Mouse (Mus musculus) heart, postnatal 0 days (tissue): ENCODE results near the gene Jmjd1c. TPM values are rescaled to one million over a fixed set of nuclear protein-coding genes. Genes with fewer than 3 reads are reported as not detected.

Experiments used
- ATAC-seq: fragments of 200-750 bp; cut with Nextera tagmentation; 2 replicates; pipeline ENCODE4 v1.8.0; 2017; ENCODE audit warnings: low read depth, moderate number of reproducible peaks, moderate library complexity; ENCODE audit not compliant: insufficient read depth
- DNase-seq: peaks from one replicate; pipeline ENCODE4 v3.0.0-alpha.2; 2016; ENCODE audit warnings: low spot score
- H3K27ac ChIP-seq: fragments of 300-500 bp; sonication (generic); 2 replicates; pipeline ENCODE4 v1.5.1; 2014; ENCODE audit warnings: low read depth, mild to moderate bottlenecking
- H3K27me3 ChIP-seq: fragments of 300-500 bp; sonication (generic); 2 replicates; pipeline ENCODE4 v1.6.1; 2014; ENCODE audit warnings: low read length, mixed read lengths; ENCODE audit not compliant: control insufficient read depth, insufficient read depth
- H3K36me3 ChIP-seq: fragments of 300-500 bp; sonication (generic); replicated peaks from 2 replicates; pipeline ENCODE4 v1.6.1; 2014; ENCODE audit warnings: low read length, mixed read lengths; ENCODE audit not compliant: control insufficient read depth, insufficient read depth
- H3K4me1 ChIP-seq: fragments of 300-500 bp; sonication (generic); 2 replicates; pipeline ENCODE4 v1.6.1; 2014; ENCODE audit warnings: antibody characterized with exemption; ENCODE audit not compliant: control insufficient read depth, insufficient read depth
- H3K4me2 ChIP-seq: fragments of 300-500 bp; sonication (generic); 2 replicates; pipeline ENCODE4 v1.6.1; 2014; ENCODE audit warnings: low read depth, mild to moderate bottlenecking, low read length, moderate library complexity
- H3K4me3 ChIP-seq: fragments of 300-500 bp; sonication (generic); 2 replicates; pipeline ENCODE4 v1.5.1; 2014; ENCODE audit warnings: low read depth, low read length
- H3K9ac ChIP-seq: fragments of 300-500 bp; sonication (generic); replicated peaks from 2 replicates; pipeline ENCODE4 v1.6.1; 2014; ENCODE audit warnings: low read depth, low read length, mixed read lengths
- H3K9me3 ChIP-seq: fragments of 300-500 bp; sonication (generic); replicated peaks from 2 replicates; pipeline ENCODE4 v1.6.1; 2016; ENCODE audit warnings: low read length; ENCODE audit not compliant: control insufficient read depth
- CTCF ChIP-seq: IDR thresholded peaks from 2 replicates; pipeline ENCODE4 v1.5.1; 2016; ENCODE audit warnings: antibody characterized with exemption, control low read depth, low read depth
- EP300 ChIP-seq: IDR thresholded peaks from 2 replicates; pipeline ENCODE4 v1.6.1; 2016; ENCODE audit warnings: antibody characterized with exemption, low read depth
- WGBS: fragments of 180-500 bp; shearing (Covaris S2); extraction: QIAGEN DNeasy Blood & Tissue Kit; methylation state at CpG from one replicate; pipeline ENCODE4 v1.1.7; 2014; 5-methylcytosine and 5-hydroxymethylcytosine counted together
- polyA plus RNA-seq: library from polyadenylated mRNA; unstranded; fragments of >200 nt; fragmentation: Nextera tagmentation; extraction: Ambion mirVana; gene quantifications from 2 replicates; pipeline ENCODE4 v1.2.1, GENCODE M21; 2015
- total RNA-seq: library from RNA; depleted of rRNA; stranded (reverse); fragments of >200 nt; gene quantifications from 2 replicates; pipeline ENCODE4 v1.2.3, GENCODE M21; 2014; ENCODE audit warnings: low replicate concordance

Gene Jmjd1c
- total and polyA plus RNA-seq, 2 experiments from 2014 or later = 28.1 to 42.4 TPM

GRCm38 (mm10) chr10:67129531-67129930 lies 33.6 kb downstream of the Jmjd1c start:
- ATAC-seq (no peak), DNase-seq (no peak)
- Histone ChIP-seq H3K9me3 (no peaks in the 10 kb centered on the region), H3K27ac (no peak overlapping the region), H3K36me3 (no peaks in the 10 kb centered on the region), H3K4me2 (no peak overlapping the region), H3K4me3 (no peak overlapping the region), H3K4me1 (peaks cover 29% of the 10 kb centered on the region), H3K9ac (no peak overlapping the region), H3K27me3 (no peaks in the 10 kb centered on the region)
- TF ChIP-seq EP300 (no peak), CTCF (no peak)
- 38% methylated on average over 1 of the region's 1 CpGs for whole genome bisulfite sequencing

GRCm38 (mm10) chr10:67131709-67132108 lies 35.8 kb downstream of the Jmjd1c start:
- Histone ChIP-seq H3K36me3 (no peaks in the 10 kb centered on the region), H3K27ac (no peak overlapping the region), H3K4me2 (no peak overlapping the region), H3K27me3 (no peaks in the 10 kb centered on the region), H3K4me1 (peaks cover 19% of the 10 kb centered on the region), H3K4me3 (no peak overlapping the region), H3K9ac (no peak overlapping the region), H3K9me3 (no peaks in the 10 kb centered on the region)
- ATAC-seq (no peak), DNase-seq (no peak)
- 62% methylated on average over 1 of the region's 1 CpGs for WGBS
- no peak for TF ChIP-seq EP300
- no peak for TF ChIP-seq CTCF

GRCm38 (mm10) chr10:67134322-67134721 lies 38.4 kb downstream of the Jmjd1c start:
- WGBS = 94% methylated on average over 2 of the region's 2 CpGs
- Histone ChIP-seq H3K4me2 (no peak overlapping the region), H3K9me3 (no peaks in the 10 kb centered on the region), H3K4me3 (no peak overlapping the region), H3K27me3 (no peaks in the 10 kb centered on the region), H3K4me1 (peaks cover 8% of the 10 kb centered on the region; the same call in 1 of the 2 replicates), H3K36me3 (no peaks in the 10 kb centered on the region), H3K9ac (no peak overlapping the region), H3K27ac (no peak overlapping the region)
- TF ChIP-seq CTCF = peak; percentile 19; the same call in 1 of the 2 replicates
- TF ChIP-seq EP300 = no peak
- DNase-seq = no peak
- ATAC-seq = no peak

- DNase-seq = no peak
- no peak overlapping the region for H3K4me2 ChIP-seq
- no peak for ATAC-seq
- no peak overlapping the region for H3K27ac ChIP-seq
- no peak overlapping the region for H3K9ac ChIP-seq
- no peaks in the 10 kb centered on the region for H3K27me3 ChIP-seq
- H3K4me1 ChIP-seq = no peaks in the 10 kb centered on the region
- no peak for TF ChIP-seq EP300
- TF ChIP-seq CTCF = no peak
- no peak overlapping the region for H3K4me3 ChIP-seq
- 97% methylated on average over 2 of the region's 2 CpGs for WGBS
- no peaks in the 10 kb centered on the region for H3K36me3 ChIP-seq
- H3K9me3 ChIP-seq = no peaks in the 10 kb centered on the region
These were observed 41.5 kb downstream of the Jmjd1c start for GRCm38 (mm10) chr10:67137437-67137836.

- Histone ChIP-seq H3K9ac (no peak overlapping the region), H3K36me3 (no peaks in the 10 kb centered on the region), H3K27ac (no peak overlapping the region), H3K4me2 (no peak overlapping the region), H3K9me3 (no peaks in the 10 kb centered on the region), H3K4me3 (no peak overlapping the region), H3K4me1 (peaks cover 10% of the 10 kb centered on the region; the same call in 1 of the 2 replicates), H3K27me3 (no peaks in the 10 kb centered on the region)
- no peak for ATAC-seq
- TF ChIP-seq EP300 (no peak), CTCF (no peak)
- no peak for DNase-seq
These were observed 47.7 kb downstream of the Jmjd1c start for GRCm38 (mm10) chr10:67143661-67144060.

- DNase-seq (no peak), ATAC-seq (no peak)
- H3K27me3 ChIP-seq = no peaks in the 10 kb centered on the region
- no peaks in the 10 kb centered on the region for H3K9me3 ChIP-seq
- H3K27ac ChIP-seq = no peak overlapping the region
- no peak overlapping the region for H3K4me3 ChIP-seq
- no peaks in the 10 kb centered on the region for H3K36me3 ChIP-seq
- no peak overlapping the region for H3K4me2 ChIP-seq
- no peak overlapping the region for H3K9ac ChIP-seq
- peaks cover 10% of the 10 kb centered on the region; the same call in 1 of the 2 replicates for H3K4me1 ChIP-seq
- WGBS = 60% methylated on average over 2 of the region's 2 CpGs
- TF ChIP-seq CTCF (no peak), EP300 (no peak)
These were observed 48.3 kb downstream of the Jmjd1c start for GRCm38 (mm10) chr10:67144269-67144668.
